Mouse (Mus musculus) testis, adult 2 months (tissue): Measurements from ENCODE around the gene Car10. TPM values are rescaled to one million over a fixed set of nuclear protein-coding genes. Genes with fewer than 3 reads are reported as not detected.

Source experiments
- H3K27ac ChIP-seq: fragments of 200-500 bp; 2 replicates; pipeline ENCODE4 v1.5.1; 2012; ENCODE audit warnings: low read depth, low read length; ENCODE audit not compliant: control insufficient read depth, insufficient read depth
- H3K27me3 ChIP-seq: fragments of 200-500 bp; 2 replicates; pipeline ENCODE4 v1.6.1; 2012; ENCODE audit warnings: mild to moderate bottlenecking, low read length, moderate library complexity; ENCODE audit not compliant: control insufficient read depth, insufficient read depth
- H3K36me3 ChIP-seq: fragments of 200-500 bp; 2 replicates; pipeline ENCODE4 v1.6.1; 2012; ENCODE audit warnings: mild to moderate bottlenecking, low read length; ENCODE audit not compliant: control insufficient read depth, insufficient read depth
- H3K4me1 ChIP-seq: fragments of 200-500 bp; 2 replicates; pipeline ENCODE4 v1.6.1; 2012; ENCODE audit warnings: low read length; ENCODE audit not compliant: control insufficient read depth, insufficient read depth
- H3K4me3 ChIP-seq: fragments of 200-500 bp; 2 replicates; pipeline ENCODE4 v1.5.1; 2012; ENCODE audit warnings: low read depth, mild to moderate bottlenecking, low read length, moderate library complexity, mixed read lengths; ENCODE audit not compliant: control insufficient read depth
- CTCF ChIP-seq: fragments of 200-500 bp; IDR thresholded peaks from 2 replicates; pipeline ENCODE4 v1.5.1; 2012; ENCODE audit warnings: low read depth, mild to moderate bottlenecking, inconsistent platforms, low read length, moderate library complexity; ENCODE audit not compliant: control insufficient read depth, insufficient read depth, insufficient replicate concordance
- POLR2A ChIP-seq: fragments of 200-500 bp; IDR thresholded peaks from 2 replicates; pipeline ENCODE4 v1.6.1; 2012; ENCODE audit warnings: low read depth, mild to moderate bottlenecking, inconsistent platforms, low read length, moderate library complexity; ENCODE audit not compliant: control insufficient read depth
- polyA plus RNA-seq: library from polyadenylated mRNA; depleted of rRNA; stranded (reverse); fragments of >200 nt; gene quantifications from 2 replicates; pipeline ENCODE4 v1.2.3, GENCODE M21; 2012

Gene Car10
- polyA plus RNA-seq, 1 experiment = not detected

GRCm38 (mm10) chr11:93123691-93124090 lies 25.9 kb downstream of the Car10 start:
- Histone ChIP-seq H3K27me3 (no peaks in the 10 kb centered on the region), H3K4me3 (no peak overlapping the region), H3K36me3 (no peaks in the 10 kb centered on the region), H3K27ac (no peak overlapping the region), H3K4me1 (no peaks in the 10 kb centered on the region)
- TF ChIP-seq POLR2A (no peak), CTCF (no peak)

DNA sequence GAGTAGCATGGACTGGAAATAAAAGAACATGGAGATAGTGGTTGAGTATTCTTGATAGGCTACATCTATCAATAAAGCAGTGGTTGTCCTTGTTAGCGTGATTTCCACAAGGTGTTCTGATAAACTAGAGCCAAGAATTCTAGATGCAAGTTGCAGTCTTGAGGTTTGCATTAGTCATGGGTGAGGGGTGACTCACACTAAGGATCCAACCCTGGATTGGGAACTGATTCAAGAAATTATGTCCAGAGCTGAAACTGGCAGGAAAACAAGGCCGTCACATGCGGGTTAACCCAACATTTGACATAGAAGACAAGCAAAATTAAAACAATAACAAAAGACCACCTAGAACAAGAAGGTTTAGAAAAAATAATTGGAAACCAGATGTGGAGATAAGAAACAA lies 28.6 kb downstream of the Car10 start:
- Histone ChIP-seq H3K27ac (no peak overlapping the region), H3K36me3 (no peaks in the 10 kb centered on the region), H3K4me3 (no peak overlapping the region), H3K27me3 (no peaks in the 10 kb centered on the region), H3K4me1 (no peaks in the 10 kb centered on the region)
- TF ChIP-seq CTCF (no peak), POLR2A (no peak)

- H3K27me3 ChIP-seq = no peaks in the 10 kb centered on the region
- H3K4me3 ChIP-seq = no peak overlapping the region
- no peak overlapping the region for H3K27ac ChIP-seq
- H3K36me3 ChIP-seq = no peaks in the 10 kb centered on the region
- H3K4me1 ChIP-seq = no peaks in the 10 kb centered on the region
- TF ChIP-seq CTCF (no peak), POLR2A (no peak)
Measured at GRCm38 (mm10) chr11:93128481-93128880, 30.7 kb downstream of the Car10 start.

DNA sequence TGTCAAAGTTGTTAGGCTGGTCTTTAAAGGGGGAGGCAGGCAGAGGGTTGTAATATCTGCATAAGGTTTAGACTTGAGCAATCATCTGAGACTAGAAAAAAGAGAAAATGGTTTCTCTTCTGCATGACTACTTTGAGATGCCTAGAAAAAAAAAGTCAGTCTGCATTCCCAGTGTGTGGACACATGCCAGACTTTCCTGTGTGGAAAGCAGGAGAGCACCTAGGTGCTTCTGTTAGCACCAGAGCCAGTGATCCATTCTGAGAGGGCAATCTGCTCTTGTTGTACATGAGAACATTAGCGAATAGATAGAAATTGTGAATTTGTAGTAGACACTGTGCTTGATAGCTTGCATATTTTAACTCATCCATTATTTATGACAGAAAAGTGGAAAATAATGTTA lies 40.0 kb downstream of the Car10 start:
- no peaks in the 10 kb centered on the region for H3K36me3 ChIP-seq
- H3K27ac ChIP-seq = no peak overlapping the region
- no peak overlapping the region for H3K4me3 ChIP-seq
- TF ChIP-seq CTCF (no peak), POLR2A (no peak)
- H3K27me3 ChIP-seq = no peaks in the 10 kb centered on the region
- H3K4me1 ChIP-seq = no peaks in the 10 kb centered on the region

DNA sequence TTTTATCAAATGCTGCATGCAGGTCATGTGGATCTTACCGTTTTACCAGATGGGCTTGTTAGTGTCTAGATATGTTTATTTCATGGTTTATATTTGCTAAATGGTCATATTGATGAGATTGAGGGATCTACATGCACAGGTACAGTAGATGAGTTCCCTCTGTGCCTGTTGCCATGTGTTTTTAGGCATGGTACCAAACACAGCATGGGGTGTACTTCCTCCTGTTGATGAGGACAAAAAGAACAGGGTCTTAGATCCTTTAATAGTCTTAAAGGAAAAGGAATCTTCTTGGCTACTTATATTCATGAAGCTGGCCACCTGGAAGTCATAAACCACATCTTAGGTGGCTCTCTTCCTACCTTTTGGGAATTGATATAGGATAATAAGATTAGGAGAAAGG lies 43.9 kb downstream of the Car10 start:
- no peak overlapping the region for H3K4me3 ChIP-seq
- no peaks in the 10 kb centered on the region for H3K27me3 ChIP-seq
- TF ChIP-seq POLR2A (no peak), CTCF (no peak)
- no peaks in the 10 kb centered on the region for H3K36me3 ChIP-seq
- no peak overlapping the region for H3K27ac ChIP-seq
- H3K4me1 ChIP-seq = no peaks in the 10 kb centered on the region

DNA sequence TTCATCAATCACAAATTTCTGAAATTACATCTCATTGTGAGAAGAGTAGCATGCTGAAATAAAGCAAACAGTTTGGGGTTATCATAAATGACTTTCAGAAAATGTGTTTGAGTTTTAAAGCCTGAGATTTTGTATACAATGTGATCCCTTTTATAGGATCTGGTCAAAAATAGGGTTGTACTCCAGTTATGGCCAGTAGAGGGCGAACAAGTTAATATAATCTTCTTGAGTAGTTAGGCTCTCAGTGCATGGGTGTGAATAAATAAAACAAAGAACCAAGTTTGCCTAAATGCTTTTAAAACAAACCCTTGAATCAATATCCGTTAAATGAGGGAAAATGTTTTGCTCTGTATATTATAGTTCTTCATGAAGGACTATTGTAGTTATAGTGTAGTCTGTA lies 46.7 kb downstream of the Car10 start:
- Histone ChIP-seq H3K4me1 (no peaks in the 10 kb centered on the region), H3K27ac (no peak overlapping the region), H3K4me3 (no peak overlapping the region), H3K27me3 (no peaks in the 10 kb centered on the region), H3K36me3 (no peaks in the 10 kb centered on the region)
- TF ChIP-seq POLR2A = no peak
- TF ChIP-seq CTCF = no peak

- no peaks in the 10 kb centered on the region for H3K36me3 ChIP-seq
- no peaks in the 10 kb centered on the region for H3K27me3 ChIP-seq
- no peak for TF ChIP-seq CTCF
- no peak for TF ChIP-seq POLR2A
- H3K4me1 ChIP-seq = no peaks in the 10 kb centered on the region
- no peak overlapping the region for H3K4me3 ChIP-seq
- H3K27ac ChIP-seq = no peak overlapping the region
Measured at GRCm38 (mm10) chr11:93154910-93155309, 57.1 kb downstream of the Car10 start.

GRCm38 (mm10) chr11:93172430-93172829 lies 74.6 kb downstream of the Car10 start:
- H3K4me1 ChIP-seq = no peaks in the 10 kb centered on the region
- H3K4me3 ChIP-seq = no peak overlapping the region
- no peak overlapping the region for H3K27ac ChIP-seq
- TF ChIP-seq POLR2A = no peak
- no peaks in the 10 kb centered on the region for H3K36me3 ChIP-seq
- H3K27me3 ChIP-seq = no peaks in the 10 kb centered on the region
